In genomic region chr1:43593069-43593468, GRCm38 (mm10) we compare ENCODE assay signal across 22 mouse cellular contexts.
DNase-seq lines count a peak whose midpoint lies in the region; TF ChIP-seq lines count a peak whose summit lies in the region.
"Had no signal": no experiment of that assay in that cellular context is flagged by ENCODE, and none has a peak within 500 bp of the region (broad histone marks: within the 10 kb centered on the region; RNA-seq: fewer than 3 reads in every experiment).

No protein-coding gene starts in this region.

- peak; percentile 20 to 24 for DNase-seq in spleen, postnatal 36 days (ENCODE audit: low spot score in 2 of 2)
- no peak for DNase-seq in spleen, postnatal 14 days (ENCODE audit: low spot score in 2 of 2)
- DNase-seq in A20 (ENCODE audit: low read depth, low spot score) (peak; percentile 16), CH12.LX (ENCODE audit: extremely low read depth) (peak; percentile 4)
- DNase-seq in splenic B cell, adult 2 months (ENCODE audit: low read depth, low spot score), result peak; percentile 58
- DNase-seq in lung, adult 2 months, result no peak
- DNase-seq in gastrocnemius, postnatal 10 days, result no peak
- DNase-seq: adrenal gland, adult 2 months; adrenal gland, postnatal 10 days; adrenal gland, postnatal 25 days; cerebellum, adult 11 months; cerebellum, adult 18-20 months; cerebellum, adult 8-10 months; cerebellum, adult 9-11 months; cerebellum, postnatal 14 days; cerebellum, postnatal 36 days; embryo, embryonic 11 days had no signal

- no peaks in the 10 kb centered on the region for H3K36me3 ChIP-seq in CH12.LX (replicated peaks in 1 of 2; ENCODE audit: control insufficient read depth in 1 of 2, insufficient read depth in 1 of 2, low read length in 1 of 2)
- H3K36me3 ChIP-seq in splenic B cell, adult 2 months (ENCODE audit: control insufficient read depth, insufficient read depth, low read length, poor library complexity, severe bottlenecking), result no peaks in the 10 kb centered on the region
- H3K36me3 ChIP-seq: embryonic facial prominence, embryonic 13.5 days; embryonic facial prominence, embryonic 15.5 days; forebrain, embryonic 10.5 days; forebrain, embryonic 12.5 days had no signal

- TF ChIP-seq EP300 in CH12.LX (IDR thresholded peaks at IDR 0.05; ENCODE audit: low read length), result no peak

- H3K4me2 ChIP-seq in CH12.LX (ENCODE audit: insufficient read depth, low read depth, poor library complexity, severe bottlenecking), result no peak overlapping the region
- H3K4me2 ChIP-seq: embryonic facial prominence, embryonic 13.5 days; embryonic facial prominence, embryonic 15.5 days; forebrain, embryonic 12.5 days had no signal

- in situ Hi-C loops in CH12.LX (cut with MboI; ENCODE audit: low pct_ligation_motif_present, low pct_unique_long_range_greater_than_20kb, low sequenced_read_pairs), result no loop called here

- no peak overlapping the region for H3K4me3 ChIP-seq in CH12.LX (replicated peaks in 1 of 3; ENCODE audit: low read depth in 2 of 3, low read length in 2 of 3, poor library complexity in 1 of 3)
- H3K4me3 ChIP-seq in lung, adult 2 months (replicated peaks; ENCODE audit: extremely low read depth, low read depth, low read length), result no peak overlapping the region
- H3K4me3 ChIP-seq: embryonic facial prominence, embryonic 13.5 days; embryonic facial prominence, embryonic 15.5 days; erythroblast, embryonic 14.5 days; forebrain, embryonic 10.5 days; forebrain, embryonic 12.5 days had no signal

- no peak for TF ChIP-seq POLR2A in CH12.LX (IDR thresholded peaks at IDR 0.05; ENCODE audit: low read depth, low read length)
- TF ChIP-seq POLR2A in lung, adult 2 months (IDR thresholded peaks at IDR 0.05; ENCODE audit: borderline replicate concordance, extremely low read depth, low read depth, low read length), result no peak

- WGBS in lung, adult 2 months, result 62% methylated on average over 3 of the region's 3 CpGs

- H3K9me3 ChIP-seq in CH12.LX (replicated peaks; ENCODE audit: low read length), result no peaks in the 10 kb centered on the region
- H3K9me3 ChIP-seq: embryonic facial prominence, embryonic 13.5 days; embryonic facial prominence, embryonic 15.5 days; forebrain, embryonic 10.5 days; forebrain, embryonic 12.5 days had no signal

- dilution Hi-C loops in CH12.LX (cut with MboI; ENCODE audit: extremely low pct_ligation_motif_present, extremely low pct_unique_long_range_greater_than_20kb, low sequenced_read_pairs), result no loop called here

- H3K9ac ChIP-seq in CH12.LX (ENCODE audit: insufficient read depth, low read depth), result no peak overlapping the region
- H3K9ac ChIP-seq: embryonic facial prominence, embryonic 13.5 days; embryonic facial prominence, embryonic 15.5 days; forebrain, embryonic 12.5 days had no signal

- no peak for TF ChIP-seq CTCF in CH12.LX (conservative IDR thresholded peaks at IDR 0.05 in 1 of 2, IDR thresholded peaks at IDR 0.05 in 1 of 2; ENCODE audit: low read depth in 2 of 2, low read length in 2 of 2)
- TF ChIP-seq CTCF in lung, adult 2 months (IDR thresholded peaks at IDR 0.05; ENCODE audit: insufficient read depth, low read length), result no peak

- H3K27me3 ChIP-seq in CH12.LX (replicated peaks), result no peaks in the 10 kb centered on the region
- H3K27me3 ChIP-seq in splenic B cell, adult 2 months (ENCODE audit: control insufficient read depth, insufficient read depth, low read length, poor library complexity, severe bottlenecking), result no peaks in the 10 kb centered on the region
- H3K27me3 ChIP-seq: embryonic facial prominence, embryonic 13.5 days; embryonic facial prominence, embryonic 15.5 days; forebrain, embryonic 12.5 days had no signal

- H3K79me2 ChIP-seq in CH12.LX (replicated peaks; ENCODE audit: control insufficient read depth, extremely low read depth, insufficient read depth, poor library complexity, severe bottlenecking), result no peaks in the 10 kb centered on the region

- H3K4me1 ChIP-seq in CH12.LX (ENCODE audit: control insufficient read depth in 1 of 2, insufficient read depth in 2 of 2), result peaks cover 0 to 12% of the 10 kb centered on the region in 2 experiments; a peak in 1 of 4 replicates
- no peaks in the 10 kb centered on the region for H3K4me1 ChIP-seq in lung, adult 2 months (ENCODE audit: control insufficient read depth, insufficient read depth, low read length)
- H3K4me1 ChIP-seq: forebrain, embryonic 12.5 days had no signal

- no peak for TF ChIP-seq RAD21 in CH12.LX (IDR thresholded peaks at IDR 0.05; ENCODE audit: low read depth, low read length)

- H3K27ac ChIP-seq in CH12.LX (ENCODE audit: insufficient read depth, low read depth), result no peak overlapping the region
- H3K27ac ChIP-seq: embryonic facial prominence, embryonic 13.5 days; embryonic facial prominence, embryonic 15.5 days; forebrain, embryonic 10.5 days; forebrain, embryonic 12.5 days had no signal

TF ChIP-seq in CH12.LX, 34 proteins besides CTCF, POLR2A, EP300 and RAD21:
- TF ChIP-seq CHD1 (IDR thresholded peaks at IDR 0.05; ENCODE audit: low read depth, low read length) (no peak), JUN (IDR thresholded peaks at IDR 0.05; ENCODE audit: insufficient read depth, low read depth, low read length) (no peak), BHLHE40 (IDR thresholded peaks at IDR 0.05; ENCODE audit: low read depth, low read length) (no peak), MAFK (IDR thresholded peaks at IDR 0.05; ENCODE audit: insufficient replicate concordance, low read length) (no peak), UBTF (IDR thresholded peaks at IDR 0.05; ENCODE audit: low read depth, low read length) (no peak), SIN3A (IDR thresholded peaks at IDR 0.05; ENCODE audit: low read length) (no peak)
TF ChIP-seq in CH12.LX: peak in this region for 0.

Comparison
In these comparisons a context has a peak if more than half of its experiments do, and no peak if none do; other contexts are left out.
1. DNase-seq: peak in spleen, postnatal 36 days (2 of 2), A20 (single experiment), CH12.LX (single experiment) and splenic B cell, adult 2 months (single experiment); none in spleen, postnatal 14 days (0 of 2), lung, adult 2 months (single experiment) and gastrocnemius, postnatal 10 days (single experiment).